Mouse (Mus musculus) MEL (cell line): ENCODE measurements around the gene Gm15446.
"Not testable (repeated sequence)": the region's sequence is repeated elsewhere in the genome, so short reads cannot be mapped to it uniquely, and the experiment has no call there.

Experiments
- CHD1 ChIP-seq: IDR thresholded peaks from 2 replicates; pipeline ENCODE4 v1.6.1; 2012; ENCODE audit warnings: low read depth, mild to moderate bottlenecking, inconsistent platforms, low read length, improper control_type of control experiment
- CTCF ChIP-seq, 3 experiments: IDR thresholded peaks in 2 of 3; conservative IDR thresholded peaks in 1 of 3; 2 replicates each; pipeline ENCODE4 v1.5.1; 2011 to 2012; ENCODE audit warnings: low read length in 3 of 3, low read depth in 2 of 3, mild to moderate bottlenecking in 2 of 3, improper control_type of control experiment in 1 of 3, inconsistent platforms in 1 of 3, mixed read lengths in 1 of 3, moderate library complexity in 1 of 3; ENCODE audit not compliant: control insufficient read depth in 1 of 3, insufficient read depth in 1 of 3, poor library complexity in 1 of 3, severe bottlenecking in 1 of 3
- EP300 ChIP-seq, 2 experiments: IDR thresholded peaks; 2 replicates each; pipeline ENCODE4 v1.6.1; 2011; ENCODE audit warnings: improper control_type of control experiment in 2 of 2, low read length in 2 of 2, low read depth in 1 of 2, mild to moderate bottlenecking in 1 of 2
- GATA1 ChIP-seq: IDR thresholded peaks from 2 replicates; pipeline ENCODE4 v1.6.1; 2011; ENCODE audit warnings: low read depth, low read length, improper control_type of control experiment
- HCFC1 ChIP-seq: IDR thresholded peaks from 2 replicates; pipeline ENCODE4 v1.6.1; 2012; ENCODE audit warnings: low read depth, mild to moderate bottlenecking, inconsistent platforms, low read length, improper control_type of control experiment, moderate library complexity
- NRF1 ChIP-seq: IDR thresholded peaks from 2 replicates; pipeline ENCODE4 v1.6.1; 2014; ENCODE audit warnings: low read depth, mild to moderate bottlenecking, inconsistent platforms, low read length, improper control_type of control experiment, moderate library complexity; ENCODE audit not compliant: poor library complexity, insufficient read depth, severe bottlenecking
- POLR2A ChIP-seq, 2 experiments: IDR thresholded peaks; 2 replicates each; pipeline ENCODE4 v1.6.1; 2011 to 2012; ENCODE audit warnings: low read length in 2 of 2, mild to moderate bottlenecking in 2 of 2, control low read depth in 1 of 2, improper control_type of control experiment in 1 of 2, low read depth in 1 of 2, moderate library complexity in 1 of 2; ENCODE audit not compliant: control insufficient read depth in 1 of 2, insufficient read depth in 1 of 2, poor library complexity in 1 of 2
- RAD21 ChIP-seq: IDR thresholded peaks from 2 replicates; pipeline ENCODE4 v1.6.1; 2011; ENCODE audit warnings: mild to moderate bottlenecking, low read depth, low read length, improper control_type of control experiment
- RCOR1 ChIP-seq: IDR thresholded peaks from 2 replicates; pipeline ENCODE4 v1.6.1; 2012; ENCODE audit warnings: low read depth, mild to moderate bottlenecking, inconsistent platforms, low read length, improper control_type of control experiment
- SMC3 ChIP-seq: IDR thresholded peaks from 2 replicates; pipeline ENCODE4 v1.6.1; 2011; ENCODE audit warnings: low read depth, low read length, improper control_type of control experiment
- USF1 ChIP-seq: IDR thresholded peaks from 2 replicates; pipeline ENCODE4 v1.6.1; 2014; ENCODE audit warnings: low read depth, mild to moderate bottlenecking, inconsistent platforms, low read length, improper control_type of control experiment, moderate library complexity
- USF2 ChIP-seq, 2 experiments: IDR thresholded peaks; 2 replicates each; pipeline ENCODE4 v1.6.1; 2011 to 2012; ENCODE audit warnings: improper control_type of control experiment in 2 of 2, low read length in 2 of 2, borderline replicate concordance in 1 of 2, inconsistent platforms in 1 of 2, low read depth in 1 of 2, mild to moderate bottlenecking in 1 of 2; ENCODE audit not compliant: insufficient read depth in 1 of 2
- ZKSCAN1 ChIP-seq: IDR thresholded peaks from 2 replicates; pipeline ENCODE4 v1.6.1; 2012; ENCODE audit warnings: low read depth, mild to moderate bottlenecking, inconsistent platforms, low read length, improper control_type of control experiment, moderate library complexity

- TF ChIP-seq CTCF (IDR thresholded peaks at IDR 0.05 in 2 of 3, conservative IDR thresholded peaks at IDR 0.05 in 1 of 3; ENCODE audit: control insufficient read depth in 1 of 3, insufficient read depth in 1 of 3, low read depth in 2 of 3, low read length in 3 of 3, poor library complexity in 1 of 3, severe bottlenecking in 1 of 3); USF1; USF2 (IDR thresholded peaks at IDR 0.05; ENCODE audit: borderline replicate concordance in 1 of 2, insufficient read depth in 1 of 2, low read depth in 1 of 2, low read length in 2 of 2); NRF1; ZKSCAN1; SMC3; POLR2A (IDR thresholded peaks at IDR 0.05; ENCODE audit: control insufficient read depth in 1 of 2, insufficient read depth in 1 of 2, low read depth in 1 of 2, low read length in 2 of 2, poor library complexity in 1 of 2); HCFC1; EP300 (IDR thresholded peaks at IDR 0.05; ENCODE audit: low read depth in 1 of 2, low read length in 2 of 2); RCOR1; RAD21; GATA1; CHD1: not testable (repeated sequence)
Measured at GRCm38 (mm10) chr5:109924129-109924528, 929 bp downstream of the Gm15446 start.
